Mouse (Mus musculus): ENCODE data around the gene Dpysl5.

The Dpysl5 gene

GRCm38 (mm10) chr5:30709744-30710383 is 1.5 kb upstream of the Dpysl5 start:
- peak; percentile 56 to 76 for DNase-seq

DNA sequence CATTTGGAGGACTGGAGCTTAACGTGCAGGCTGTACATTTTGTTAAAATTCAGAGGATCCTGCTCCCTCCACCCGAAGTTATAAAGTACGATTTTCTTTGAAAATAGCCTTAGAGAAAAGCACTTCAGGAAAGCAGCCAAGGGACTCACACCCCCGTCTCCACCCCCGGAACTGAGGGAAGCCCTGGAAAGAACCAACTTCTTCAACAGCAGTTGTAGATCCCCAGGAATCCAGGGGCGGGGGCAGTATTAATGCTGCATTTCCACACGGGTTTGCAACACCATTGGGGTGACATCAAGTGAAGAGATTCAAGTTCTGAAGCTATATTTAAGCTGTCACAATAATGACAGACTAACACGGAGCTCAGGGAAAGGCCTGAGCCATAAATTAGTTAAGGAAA is 878 bp upstream of the Dpysl5 start:
- DNase-seq, result no peak

DNA sequence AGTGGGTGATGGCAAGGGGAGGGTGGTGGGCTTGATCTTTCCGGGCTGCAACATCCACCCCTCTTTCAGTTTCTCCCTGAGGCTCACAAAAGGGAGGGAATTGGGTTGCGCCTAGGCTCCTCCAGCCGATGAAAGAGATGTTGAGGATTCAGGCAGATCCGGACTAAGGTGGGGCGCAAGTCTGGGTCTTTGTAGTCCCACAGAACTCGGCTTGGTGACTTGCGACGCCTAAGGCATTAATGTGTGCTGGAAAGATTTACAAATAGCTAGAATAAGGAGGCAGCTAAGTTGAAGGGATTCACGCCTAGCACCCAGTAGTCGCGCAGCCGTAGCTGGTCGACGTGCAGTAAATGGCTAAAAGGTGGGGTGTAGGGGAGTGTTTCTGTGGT is 632 bp downstream of the Dpysl5 start:
- no peak for DNase-seq

DNA sequence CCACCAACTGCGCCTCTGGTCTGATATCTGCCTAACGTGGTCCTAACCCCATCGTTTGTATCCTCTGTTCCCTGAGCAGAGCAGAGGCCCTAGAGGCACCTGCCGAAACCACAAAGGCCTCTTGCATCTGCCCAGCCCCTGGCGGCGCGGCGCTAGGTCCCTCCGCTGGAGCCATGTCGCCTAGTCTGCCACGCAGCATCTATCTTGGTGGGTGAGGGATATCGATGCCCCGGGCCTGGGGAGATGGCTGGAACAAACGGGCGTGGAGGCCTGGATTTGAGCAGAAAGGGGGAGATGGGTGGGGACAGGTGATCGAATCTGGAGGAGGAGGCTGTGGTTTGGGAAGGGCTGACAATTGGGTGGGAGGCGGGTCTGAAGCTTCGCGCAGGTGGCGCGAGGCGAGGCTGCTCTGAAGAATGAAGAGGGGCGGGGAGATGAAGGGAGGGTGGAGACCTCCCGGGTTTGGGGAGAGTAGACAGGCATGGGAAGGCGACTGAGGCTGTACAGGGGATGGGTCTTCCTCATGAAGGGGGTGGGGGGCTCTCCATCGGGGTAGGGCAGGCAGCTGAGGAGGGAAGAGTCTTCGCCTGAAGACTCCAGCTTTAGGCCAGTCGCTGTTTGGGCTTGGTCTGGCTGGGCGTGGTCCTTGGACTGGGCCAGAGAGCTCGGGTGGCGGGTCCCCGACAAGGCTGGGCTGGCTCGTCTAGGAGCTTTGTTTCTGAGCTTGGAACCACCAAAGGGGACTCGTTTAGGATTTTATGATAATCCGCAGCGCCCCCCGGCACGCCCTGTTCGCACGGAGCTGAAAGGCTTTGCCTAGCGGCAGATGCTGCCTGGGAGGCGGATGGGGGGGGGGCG is 1.3 kb downstream of the Dpysl5 start:
- DNase-seq, result no peak

GRCm38 (mm10) chr5:30713299-30713675 is 1.9 kb downstream of the Dpysl5 start:
- DNase-seq, result no peak

DNA sequence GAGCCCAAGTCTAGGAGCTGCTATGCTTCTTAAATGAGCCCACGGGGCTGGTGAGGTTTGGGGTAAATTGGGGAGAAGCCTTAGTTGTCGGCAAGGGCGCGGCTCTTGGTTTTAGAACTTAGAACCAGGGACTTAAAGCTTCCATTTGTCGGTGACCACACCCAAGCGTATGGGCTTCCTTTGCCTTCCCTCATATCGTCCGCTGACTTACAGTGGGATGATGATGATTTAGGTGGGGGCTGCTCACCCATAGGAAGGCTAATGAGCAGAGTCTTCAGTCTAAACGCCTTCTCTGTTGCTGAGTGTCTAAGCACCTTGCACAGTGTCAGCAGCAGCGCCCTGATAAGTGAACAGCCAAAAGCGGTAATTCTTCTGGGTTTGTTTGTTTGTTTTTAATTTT is 2.3 kb downstream of the Dpysl5 start:
- DNase-seq, result no peak

GRCm38 (mm10) chr5:30716311-30716710 is 4.9 kb downstream of the Dpysl5 start:
- no peak for DNase-seq

- DNase-seq, result no peak
Observed at GRCm38 (mm10) chr5:30717506-30717905, 6.1 kb downstream of the Dpysl5 start.

DNA sequence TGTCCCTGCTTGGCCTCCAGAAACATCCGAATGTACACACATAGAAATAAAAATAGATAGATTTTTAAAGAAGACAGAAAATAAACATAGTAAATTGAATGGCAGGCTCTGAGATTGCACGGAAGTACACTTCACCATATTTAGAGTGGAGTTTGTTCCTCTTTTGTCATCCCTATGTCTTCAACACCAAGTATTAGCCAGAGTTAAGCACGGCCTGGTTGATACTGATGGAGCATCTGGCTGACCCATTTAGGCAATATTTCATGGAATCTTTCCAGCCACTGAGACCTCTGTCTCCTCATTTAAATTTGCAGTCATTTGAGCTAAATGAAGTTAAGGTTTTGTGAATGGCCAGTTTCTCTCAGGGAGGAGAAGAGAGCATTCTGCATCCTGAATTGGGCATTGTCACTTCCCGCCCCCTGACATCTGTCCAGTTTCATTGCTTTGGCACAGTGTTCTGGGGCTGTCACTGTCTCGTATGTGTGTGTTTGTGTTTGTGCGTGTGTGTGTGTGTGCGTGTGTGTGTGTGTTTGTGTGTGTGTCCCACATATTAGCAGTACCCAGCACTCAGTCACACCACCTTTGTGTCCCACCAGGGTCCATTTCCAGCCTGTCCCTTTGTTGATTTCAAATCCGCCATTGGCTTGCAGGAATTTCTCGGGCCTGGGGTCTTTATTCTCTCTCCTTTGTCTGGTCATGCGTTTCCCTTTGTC is 6.8 kb downstream of the Dpysl5 start:
- DNase-seq, result no peak

DNA sequence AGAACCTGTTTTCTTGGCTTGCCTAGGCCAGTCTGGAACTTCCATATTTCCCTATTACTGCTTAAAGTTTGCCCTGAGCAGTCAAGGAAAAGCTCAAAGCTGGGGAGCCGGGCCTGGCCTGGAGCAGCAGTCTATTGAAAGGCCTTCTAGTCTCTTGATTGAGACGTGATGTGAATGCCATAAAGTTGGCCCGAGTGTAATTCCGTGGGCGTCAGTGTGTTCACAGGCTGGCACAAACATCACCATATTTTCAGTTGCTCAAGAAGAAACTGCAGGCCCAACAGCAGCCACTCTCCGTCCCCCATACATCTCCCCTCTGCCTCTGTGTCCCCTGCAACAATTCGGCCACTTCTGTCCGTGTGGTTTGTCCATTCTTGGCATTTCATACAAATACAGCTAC is 10.6 kb downstream of the Dpysl5 start:
- DNase-seq, result no peak

DNA sequence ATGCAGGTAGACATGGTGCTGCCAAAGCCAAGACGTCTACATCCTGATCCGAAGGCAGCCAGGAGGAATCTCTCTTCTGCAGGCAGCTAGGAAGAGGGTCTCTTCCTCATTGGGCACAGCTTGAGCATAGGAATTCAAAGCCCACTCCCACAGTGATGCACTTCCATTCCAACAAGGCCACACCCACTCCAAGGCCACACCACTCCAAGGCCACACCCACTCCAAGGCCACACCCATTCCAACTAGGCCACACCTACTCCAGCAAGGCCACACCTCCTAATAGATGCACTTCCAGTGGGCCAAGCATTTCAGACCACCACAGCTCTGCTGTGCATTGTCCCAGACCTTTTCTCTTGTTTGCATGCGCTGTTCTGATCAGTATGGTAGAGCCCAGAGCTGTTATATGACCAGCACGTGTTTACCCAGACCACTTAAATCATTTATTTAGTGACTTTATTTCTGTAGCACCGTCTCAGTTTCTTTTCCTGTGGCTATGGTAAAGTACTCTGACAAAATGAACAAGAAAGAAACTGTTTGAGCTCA is 14.9 kb downstream of the Dpysl5 start:
- no peak for DNase-seq

GRCm38 (mm10) chr5:30732511-30732910 is 21.1 kb downstream of the Dpysl5 start:
- DNase-seq, result no peak

DNA sequence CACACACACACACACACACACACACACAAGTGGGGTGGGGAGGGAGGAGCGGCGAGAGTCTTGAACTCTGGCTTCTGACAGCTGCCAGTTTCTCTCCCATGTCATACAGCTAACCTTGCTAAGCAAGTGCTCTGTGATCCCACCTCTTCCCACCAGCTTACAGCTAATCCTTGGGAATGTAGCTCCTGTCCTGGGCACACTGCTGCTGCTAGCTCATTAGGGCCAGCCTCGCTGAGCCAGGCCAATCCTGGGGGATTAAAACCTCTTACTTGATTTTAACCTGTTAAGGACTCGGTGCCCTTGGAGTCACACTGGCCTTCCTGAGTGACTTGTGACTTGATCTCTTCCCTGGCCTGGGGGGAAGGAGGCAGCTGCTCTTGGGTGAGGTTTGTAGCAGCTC is 23.3 kb downstream of the Dpysl5 start:
- no peak for DNase-seq

- no peak for DNase-seq
Observed at GRCm38 (mm10) chr5:30738127-30738828, 26.9 kb downstream of the Dpysl5 start.

GRCm38 (mm10) chr5:30739595-30739994 is 28.2 kb downstream of the Dpysl5 start:
- DNase-seq, result no peak

- DNase-seq, result no peak
Observed at GRCm38 (mm10) chr5:30749582-30750311, 38.4 kb downstream of the Dpysl5 start.

DNA sequence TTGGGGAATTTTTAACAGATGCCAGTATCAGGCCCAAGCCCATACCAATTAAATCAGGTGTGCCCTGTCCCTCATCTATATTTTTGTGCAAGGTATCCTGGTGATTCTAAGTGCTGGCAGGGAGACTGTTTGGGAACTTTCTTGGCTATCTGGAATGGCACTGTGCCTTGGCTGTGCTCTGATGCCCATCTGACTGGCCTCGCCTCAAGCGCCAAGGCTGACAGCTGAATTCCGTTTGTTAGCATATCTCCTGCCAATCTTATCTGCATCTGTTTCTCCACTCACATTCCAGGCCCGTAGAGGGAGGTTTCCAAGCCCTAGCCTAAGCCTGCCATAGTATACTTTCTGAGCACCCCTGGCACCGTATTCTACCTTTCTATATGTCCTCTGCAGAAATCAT is 39.7 kb downstream of the Dpysl5 start:
- no peak for DNase-seq

DNA sequence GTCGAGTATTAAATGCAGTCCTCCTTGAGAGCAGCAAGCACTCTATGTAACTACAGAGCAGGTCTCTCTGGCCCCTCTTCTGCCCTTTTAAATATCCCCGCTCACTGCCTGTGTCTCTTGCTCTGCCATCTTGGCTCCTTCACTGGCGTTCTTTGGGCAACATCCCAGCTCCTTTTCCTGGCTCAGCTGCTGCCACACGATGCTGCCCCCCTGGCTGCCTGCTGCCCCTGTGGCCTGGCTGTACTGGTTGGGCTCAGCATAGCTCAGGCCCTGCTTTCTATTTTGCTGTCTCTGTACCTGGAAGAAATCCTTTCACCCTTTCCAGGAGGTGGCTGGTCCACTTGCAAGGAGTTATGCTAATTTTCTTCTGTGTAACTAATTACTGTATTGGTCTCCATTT is 41.8 kb downstream of the Dpysl5 start:
- DNase-seq, result no peak

DNA sequence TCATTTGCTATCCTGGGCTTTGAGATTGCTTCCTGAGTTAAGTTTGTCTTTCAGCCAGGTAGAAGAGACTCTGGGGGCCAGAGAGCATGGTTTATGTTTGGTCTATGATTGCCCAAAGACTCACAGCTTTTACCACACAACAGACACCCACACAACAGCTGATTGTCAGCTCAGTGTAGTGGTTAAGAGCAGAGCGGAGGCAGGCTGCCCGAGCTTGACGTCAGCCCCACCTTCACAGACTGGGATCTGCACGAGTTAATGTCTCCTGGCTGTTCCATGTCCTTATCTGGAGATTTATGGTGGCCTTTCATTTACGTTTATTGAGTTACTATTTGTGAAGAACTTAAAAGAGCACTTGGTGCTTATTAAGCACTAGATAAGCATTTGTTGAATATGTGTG is 43.9 kb downstream of the Dpysl5 start:
- DNase-seq, result no peak

DNA sequence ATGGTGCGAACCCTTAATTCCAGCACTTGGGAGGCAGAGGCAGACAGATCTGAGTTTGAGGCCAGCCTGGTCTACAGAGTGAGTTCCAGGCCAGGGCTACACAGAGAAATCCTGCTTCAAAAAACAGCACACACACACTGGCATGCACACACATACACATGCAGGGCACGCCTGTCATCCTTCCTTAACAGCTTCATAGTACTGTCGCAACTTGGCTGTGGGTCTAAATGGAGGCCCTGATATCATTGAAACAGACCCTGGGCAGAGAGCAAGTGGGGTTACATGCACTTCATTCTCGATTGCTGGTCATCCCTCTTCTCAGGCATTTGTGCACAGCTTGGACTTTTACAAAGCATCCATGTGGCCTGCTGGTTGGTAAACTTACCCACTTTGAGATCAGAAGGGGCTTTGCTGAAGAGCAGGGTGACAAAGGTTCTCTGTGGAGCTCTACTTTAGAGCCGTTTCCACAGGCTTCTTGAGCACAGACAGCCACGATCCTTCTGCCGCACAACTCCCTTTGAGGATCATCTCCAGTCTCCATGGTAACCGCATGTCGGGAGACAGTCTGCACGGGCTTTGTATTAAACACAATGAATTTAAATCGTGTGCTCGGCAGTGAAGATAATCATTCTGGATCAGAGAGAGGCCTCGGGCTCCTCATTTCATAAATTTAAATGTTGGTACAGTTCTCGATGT is 51.6 kb downstream of the Dpysl5 start:
- DNase-seq, result no peak

DNA sequence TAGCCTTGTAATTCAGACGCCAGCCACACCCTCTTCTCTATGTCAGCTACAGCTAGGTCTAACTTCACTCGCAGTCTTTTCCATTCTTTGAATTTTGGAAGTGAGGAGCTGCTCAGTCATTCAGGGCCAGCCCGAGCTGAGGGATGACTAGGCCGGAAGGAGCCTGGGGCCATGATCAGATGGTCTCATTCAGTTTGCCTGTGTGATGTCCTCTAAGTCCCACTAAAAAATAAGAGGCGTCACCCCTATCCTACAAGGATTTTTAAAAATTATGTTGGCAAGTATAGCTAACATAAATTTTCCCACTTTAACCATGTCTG is 52.1 kb downstream of the Dpysl5 start:
- no peak for DNase-seq
